Mouse (Mus musculus) R1 (cell line): Measurements from ENCODE around the gene Musk.

ENCODE experiments used
- DNase-seq: peaks from one replicate; pipeline ENCODE4 v3.0.0-alpha.2; 2018; ENCODE audit warnings: low read depth, low spot score

The Musk gene

GRCm38 (mm10) chr4:58413188-58414185 lies 127.7 kb downstream of the Musk start:
- DNase-seq, result peak; percentile 59

- peak; percentile 54 for DNase-seq
These were observed 129.8 kb downstream of the Musk start for GRCm38 (mm10) chr4:58415537-58415936.

GRCm38 (mm10) chr4:58417319-58417718 lies 131.6 kb downstream of the Musk start:
- DNase-seq, result no peak

DNA sequence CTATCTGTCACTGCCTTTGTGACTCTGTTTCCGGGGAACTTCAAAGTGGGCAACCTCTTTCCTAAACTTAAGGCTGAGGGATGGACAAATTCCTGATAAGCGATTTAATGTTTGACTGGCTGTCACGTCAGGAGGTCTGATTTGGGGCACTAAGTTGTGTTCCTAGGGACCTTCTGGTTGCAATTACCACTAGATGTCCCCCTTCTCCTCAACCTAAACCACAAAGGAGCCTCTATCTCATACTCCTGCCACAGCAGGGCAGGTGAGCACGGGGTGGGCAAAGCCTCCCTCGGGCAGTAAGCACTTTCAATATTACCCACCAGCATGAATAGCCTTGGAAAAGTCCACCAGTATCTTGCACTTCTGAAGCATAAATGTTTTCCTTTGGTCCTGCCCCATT lies 133.5 kb downstream of the Musk start:
- DNase-seq, result peak; percentile 37

GRCm38 (mm10) chr4:58423276-58423930 lies 137.6 kb downstream of the Musk start:
- DNase-seq, result no peak
